Mouse (Mus musculus) C2C12 (cell line): Measurements from ENCODE around the gene Mapt.

ENCODE experiments used
- CEBPB ChIP-seq: IDR thresholded peaks from one replicate; pipeline ENCODE4 v1.6.1; 2011; ENCODE audit warnings: low read depth, mild to moderate bottlenecking, control low read depth, moderate library complexity
- CTCF ChIP-seq: IDR thresholded peaks from one replicate; pipeline ENCODE4 v1.5.1; 2011; ENCODE audit not compliant: control insufficient read depth, insufficient read depth, insufficient read length
- MYOG ChIP-seq: IDR thresholded peaks from one replicate; pipeline ENCODE4 v1.6.1; 2011; ENCODE audit not compliant: control insufficient read depth, insufficient read length; ENCODE audit errors: extremely low read depth

GRCm38 (mm10) chr11:104318940-104319781 lies 88.0 kb downstream of the Mapt start:
- no peak for TF ChIP-seq MYOG
- no peak for TF ChIP-seq CTCF
- no peak for TF ChIP-seq CEBPB
